Mouse (Mus musculus): ENCODE measurements around the gene Zbtb8a. TPM values are rescaled to one million over a fixed set of nuclear protein-coding genes. Genes with fewer than 3 reads are reported as not detected.
"Not testable (repeated sequence)": the region's sequence is repeated elsewhere in the genome, so short reads cannot be mapped to it uniquely, and the experiment has no call there.

Zbtb8a gene
- polyA plus RNA-seq, 1 experiment from 2014 or later, result 15.4 TPM

GRCm38 (mm10) chr4:129374219-129374755 lies 3.6 kb downstream of the Zbtb8a start:
- H3K4me1 ChIP-seq (replicated peaks), result peaks cover 11% of the 10 kb centered on the region; the same call in 1 of the 2 replicates
- no peak overlapping the region for H3K4me3 ChIP-seq (replicated peaks)
- H3K9me3 ChIP-seq, result no peaks in the 10 kb centered on the region
- no peak overlapping the region for H3K9ac ChIP-seq
- 57% methylated on average over 11 of the region's 11 CpGs for WGBS
- H3K4me2 ChIP-seq (replicated peaks), result no peak overlapping the region
- no peak for ATAC-seq
- no peaks in the 10 kb centered on the region for H3K27me3 ChIP-seq (replicated peaks)
- H3K27ac ChIP-seq, result no peak overlapping the region
- H3K36me3 ChIP-seq, result no peaks in the 10 kb centered on the region

- Histone ChIP-seq H3K27me3 (replicated peaks) (no peaks in the 10 kb centered on the region), H3K36me3 (no peaks in the 10 kb centered on the region), H3K27ac (peak overlapping the region; percentile 28), H3K4me3 (replicated peaks) (no peak overlapping the region), H3K9me3 (no peaks in the 10 kb centered on the region), H3K4me1 (replicated peaks) (peaks cover 11% of the 10 kb centered on the region; the same call in 1 of the 2 replicates), H3K4me2 (replicated peaks) (no peak overlapping the region), H3K9ac (no peak overlapping the region)
- WGBS, result 48% methylated on average over 8 of the region's 8 CpGs
- no peak; the same call in 1 of the 2 replicates for ATAC-seq
Measured at GRCm38 (mm10) chr4:129373202-129373976, 4.5 kb downstream of the Zbtb8a start.

GRCm38 (mm10) chr4:129371391-129371790 lies 6.5 kb downstream of the Zbtb8a start:
- Histone ChIP-seq H3K4me2 (replicated peaks) (no peak overlapping the region), H3K36me3 (no peaks in the 10 kb centered on the region), H3K27ac (no peak overlapping the region), H3K27me3 (replicated peaks) (no peaks in the 10 kb centered on the region), H3K4me3 (replicated peaks) (no peak overlapping the region), H3K9ac (no peak overlapping the region), H3K9me3 (no peaks in the 10 kb centered on the region), H3K4me1 (replicated peaks) (peaks cover 11% of the 10 kb centered on the region; the same call in 1 of the 2 replicates)
- ATAC-seq, result no peak
- 93% methylated on average over 3 of the region's 3 CpGs for WGBS

- ATAC-seq, result no peak
- H3K27me3 ChIP-seq (replicated peaks), result no peaks in the 10 kb centered on the region
- no peak overlapping the region for H3K4me2 ChIP-seq (replicated peaks)
- H3K4me3 ChIP-seq (replicated peaks), result no peak overlapping the region
- H3K27ac ChIP-seq, result no peak overlapping the region
- no peaks in the 10 kb centered on the region for H3K9me3 ChIP-seq
- WGBS, result 73% methylated on average over 5 of the region's 5 CpGs
- no peaks in the 10 kb centered on the region; the same call in 1 of the 2 replicates for H3K4me1 ChIP-seq (replicated peaks)
- no peak overlapping the region for H3K9ac ChIP-seq
- 0 out of 2 replicates have a peak, but pooled peaks cover 2% of the 10 kb centered on the region for H3K36me3 ChIP-seq
Measured at GRCm38 (mm10) chr4:129365224-129365623, 12.7 kb downstream of the Zbtb8a start.

- no peak for ATAC-seq
- Histone ChIP-seq H3K27me3 (replicated peaks) (no peaks in the 10 kb centered on the region), H3K4me3 (replicated peaks) (no peak overlapping the region), H3K36me3 (0 out of 2 replicates have a peak, but pooled peaks cover 2% of the 10 kb centered on the region), H3K9ac (no peak overlapping the region), H3K4me1 (replicated peaks) (no peaks in the 10 kb centered on the region; the same call in 1 of the 2 replicates), H3K9me3 (no peaks in the 10 kb centered on the region), H3K27ac (no peak overlapping the region), H3K4me2 (replicated peaks) (no peak overlapping the region)
- WGBS, result 88% methylated on average over 3 of the region's 3 CpGs
Measured at GRCm38 (mm10) chr4:129364379-129364778, 13.5 kb downstream of the Zbtb8a start.

- no peak overlapping the region for H3K4me3 ChIP-seq (replicated peaks)
- no peaks in the 10 kb centered on the region; the same call in 1 of the 2 replicates for H3K4me1 ChIP-seq (replicated peaks)
- no peak overlapping the region for H3K4me2 ChIP-seq (replicated peaks)
- no peak for ATAC-seq
- no peaks in the 10 kb centered on the region for H3K27me3 ChIP-seq (replicated peaks)
- H3K9me3 ChIP-seq, result no peaks in the 10 kb centered on the region
- no peak overlapping the region for H3K27ac ChIP-seq
- no peak overlapping the region for H3K9ac ChIP-seq
- 0 out of 2 replicates have a peak, but pooled peaks cover 2% of the 10 kb centered on the region for H3K36me3 ChIP-seq
- whole genome bisulfite sequencing, result 89% methylated on average over 9 of the region's 9 CpGs
Measured at GRCm38 (mm10) chr4:129363463-129363862, 14.5 kb downstream of the Zbtb8a start.

GRCm38 (mm10) chr4:129362771-129363170 lies 15.1 kb downstream of the Zbtb8a start:
- Histone ChIP-seq H3K27me3 (replicated peaks) (no peaks in the 10 kb centered on the region), H3K36me3 (0 out of 2 replicates have a peak, but pooled peaks cover 6% of the 10 kb centered on the region), H3K27ac (no peak overlapping the region), H3K4me3 (replicated peaks) (no peak overlapping the region), H3K9ac (no peak overlapping the region), H3K4me2 (replicated peaks) (no peak overlapping the region), H3K9me3 (no peaks in the 10 kb centered on the region), H3K4me1 (replicated peaks) (no peaks in the 10 kb centered on the region; the same call in 1 of the 2 replicates)
- 84% methylated on average over 5 of the region's 5 CpGs for WGBS
- ATAC-seq, result no peak

- not testable (repeated sequence) for H3K27me3 ChIP-seq (replicated peaks); H3K9me3 ChIP-seq; H3K27ac ChIP-seq; ATAC-seq; H3K4me1 ChIP-seq (replicated peaks); H3K4me2 ChIP-seq (replicated peaks); H3K36me3 ChIP-seq; H3K9ac ChIP-seq; H3K4me3 ChIP-seq (replicated peaks)
- 91% methylated on average over 3 of the region's 3 CpGs for WGBS
Measured at GRCm38 (mm10) chr4:129362238-129362637, 15.7 kb downstream of the Zbtb8a start.

GRCm38 (mm10) chr4:129357613-129358163 lies 20.2 kb downstream of the Zbtb8a start:
- Histone ChIP-seq H3K9me3 (no peaks in the 10 kb centered on the region), H3K4me3 (replicated peaks) (no peak overlapping the region), H3K27ac (no peak overlapping the region), H3K27me3 (replicated peaks) (no peaks in the 10 kb centered on the region), H3K9ac (no peak overlapping the region), H3K4me1 (replicated peaks) (no peaks in the 10 kb centered on the region), H3K4me2 (replicated peaks) (no peak overlapping the region), H3K36me3 (0 out of 2 replicates have a peak, but pooled peaks cover 4% of the 10 kb centered on the region)
- 69% methylated on average over 15 of the region's 15 CpGs for WGBS
- ATAC-seq, result no peak

- ATAC-seq, result no peak
- H3K9me3 ChIP-seq, result no peaks in the 10 kb centered on the region
- H3K4me2 ChIP-seq (replicated peaks), result no peak overlapping the region
- WGBS, result 77% methylated on average over 15 of the region's 15 CpGs
- H3K27ac ChIP-seq, result no peak overlapping the region
- no peak overlapping the region for H3K9ac ChIP-seq
- H3K4me1 ChIP-seq (replicated peaks), result no peaks in the 10 kb centered on the region
- no peaks in the 10 kb centered on the region for H3K27me3 ChIP-seq (replicated peaks)
- 0 out of 2 replicates have a peak, but pooled peaks cover 4% of the 10 kb centered on the region for H3K36me3 ChIP-seq
- H3K4me3 ChIP-seq (replicated peaks), result no peak overlapping the region
Measured at GRCm38 (mm10) chr4:129354236-129354635, 23.7 kb downstream of the Zbtb8a start.

GRCm38 (mm10) chr4:129353176-129353575 lies 24.7 kb downstream of the Zbtb8a start:
- Histone ChIP-seq H3K4me3 (replicated peaks) (no peak overlapping the region), H3K27me3 (replicated peaks) (no peaks in the 10 kb centered on the region), H3K9me3 (no peaks in the 10 kb centered on the region), H3K9ac (no peak overlapping the region), H3K36me3 (0 out of 2 replicates have a peak, but pooled peaks cover 1% of the 10 kb centered on the region), H3K4me2 (replicated peaks) (no peak overlapping the region), H3K4me1 (replicated peaks) (no peaks in the 10 kb centered on the region), H3K27ac (no peak overlapping the region)
- ATAC-seq, result no peak
- 88% methylated on average over 12 of the region's 12 CpGs for WGBS

GRCm38 (mm10) chr4:129351111-129351510 lies 26.8 kb downstream of the Zbtb8a start:
- ATAC-seq, result no peak
- no peaks in the 10 kb centered on the region; the same call in 1 of the 2 replicates for H3K36me3 ChIP-seq
- no peaks in the 10 kb centered on the region for H3K9me3 ChIP-seq
- H3K4me3 ChIP-seq (replicated peaks), result no peak overlapping the region
- H3K4me1 ChIP-seq (replicated peaks), result no peaks in the 10 kb centered on the region
- H3K9ac ChIP-seq, result no peak overlapping the region
- no peak overlapping the region for H3K27ac ChIP-seq
- 75% methylated on average over 6 of the region's 6 CpGs for whole genome bisulfite sequencing
- H3K27me3 ChIP-seq (replicated peaks), result no peaks in the 10 kb centered on the region
- H3K4me2 ChIP-seq (replicated peaks), result no peak overlapping the region

Measured in intestine, embryonic 15.5 days (tissue).